ENCODE assay signal across 19 mouse cellular contexts in the genomic region with DNA sequence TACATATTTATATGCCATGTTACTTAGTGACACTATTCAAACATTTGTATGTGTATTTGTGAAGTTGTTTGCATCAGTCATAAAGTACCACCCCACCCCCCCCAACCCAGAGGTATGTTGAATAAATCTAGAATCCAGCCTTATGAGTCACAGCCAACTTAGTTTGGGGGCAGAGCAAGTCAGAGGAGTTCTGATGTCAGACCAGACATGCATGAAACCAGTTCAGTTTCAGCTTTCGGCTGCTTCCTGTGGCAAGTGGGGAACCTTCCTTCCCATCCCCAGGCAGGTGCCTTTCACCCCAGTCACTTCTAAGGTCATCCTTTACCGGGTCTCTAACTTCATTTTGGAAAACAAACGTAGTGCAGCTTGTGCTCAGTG. TPM values are rescaled to one million over a fixed set of nuclear protein-coding genes. Genes with fewer than 3 reads are reported as not detected.
DNase-seq lines count a peak whose midpoint lies in the region; ATAC-seq and TF ChIP-seq lines count a peak whose summit lies in the region.
"Had no signal": no experiment of that assay in that cellular context is flagged by ENCODE, and none has a peak within 500 bp of the region (broad histone marks: within the 10 kb centered on the region; RNA-seq: fewer than 3 reads in every experiment).

No protein-coding gene starts in this region.

- no peak for TF ChIP-seq RAD21 in CH12.LX (IDR thresholded peaks at IDR 0.05; ENCODE audit: low read depth, low read length)

- no peak overlapping the region for H3K4me3 ChIP-seq in hindbrain, embryonic 11.5 days (ENCODE audit: low read depth, low read length)
- no peak overlapping the region for H3K4me3 ChIP-seq in hindbrain, embryonic 13.5 days
- no peak overlapping the region for H3K4me3 ChIP-seq in CH12.LX (replicated peaks in 1 of 3; ENCODE audit: low read depth in 2 of 3, low read length in 2 of 3, poor library complexity in 1 of 3)
- H3K4me3 ChIP-seq in stomach, embryonic 16.5 days (replicated peaks; ENCODE audit: low read length), result no peak overlapping the region
- no peak overlapping the region for H3K4me3 ChIP-seq in liver, embryonic 12.5 days
- H3K4me3 ChIP-seq: embryonic facial prominence, embryonic 13.5 days; heart, embryonic 10.5 days; limb, embryonic 10.5 days had no signal

- TF ChIP-seq CTCF in CH12.LX (conservative IDR thresholded peaks at IDR 0.05 in 1 of 2, IDR thresholded peaks at IDR 0.05 in 1 of 2; ENCODE audit: low read depth in 2 of 2, low read length in 2 of 2), result no peak

- in situ Hi-C loops in CH12.LX (cut with MboI; ENCODE audit: low pct_ligation_motif_present, low pct_unique_long_range_greater_than_20kb, low sequenced_read_pairs), result no loop called here

- H3K79me2 ChIP-seq in CH12.LX (replicated peaks; ENCODE audit: control insufficient read depth, extremely low read depth, insufficient read depth, poor library complexity, severe bottlenecking), result no peaks in the 10 kb centered on the region

- no peak for ATAC-seq in hindbrain, embryonic 11.5 days (ENCODE audit: low FRiP score)
- no peak for ATAC-seq in hindbrain, embryonic 13.5 days (ENCODE audit: low FRiP score)
- no peak for ATAC-seq in stomach, embryonic 16.5 days (ENCODE audit: insufficient read depth, low FRiP score)
- ATAC-seq in liver, embryonic 12.5 days, result no peak
- ATAC-seq: forebrain, embryonic 14.5 days; inflammation-experienced regulatory T-cells, adult 6 months had no signal

- no peaks in the 10 kb centered on the region; the same call in 1 of the 2 replicates for H3K27me3 ChIP-seq in hindbrain, embryonic 11.5 days (ENCODE audit: control insufficient read depth, insufficient read depth, low read length)
- no peaks in the 10 kb centered on the region for H3K27me3 ChIP-seq in hindbrain, embryonic 13.5 days
- H3K27me3 ChIP-seq in CH12.LX (replicated peaks), result no peaks in the 10 kb centered on the region
- no peaks in the 10 kb centered on the region for H3K27me3 ChIP-seq in stomach, embryonic 16.5 days (ENCODE audit: control insufficient read depth, insufficient read depth, low read length)
- peaks cover 26% of the 10 kb centered on the region for H3K27me3 ChIP-seq in liver, embryonic 12.5 days (replicated peaks)
- H3K27me3 ChIP-seq: embryonic facial prominence, embryonic 13.5 days had no signal

- H3K27ac ChIP-seq in hindbrain, embryonic 11.5 days (ENCODE audit: low read depth, low read length), result no peak overlapping the region
- H3K27ac ChIP-seq in hindbrain, embryonic 13.5 days, result no peak overlapping the region
- no peak overlapping the region for H3K27ac ChIP-seq in CH12.LX (ENCODE audit: insufficient read depth, low read depth)
- peak overlapping the region; percentile 23; the same call in 1 of the 2 replicates for H3K27ac ChIP-seq in stomach, embryonic 16.5 days (ENCODE audit: low read length)
- no peak overlapping the region for H3K27ac ChIP-seq in liver, embryonic 12.5 days
- H3K27ac ChIP-seq: heart, embryonic 10.5 days; limb, embryonic 10.5 days had no signal

- H3K9me3 ChIP-seq in hindbrain, embryonic 11.5 days (ENCODE audit: control insufficient read depth, low read length), result no peaks in the 10 kb centered on the region
- H3K9me3 ChIP-seq in hindbrain, embryonic 13.5 days, result no peaks in the 10 kb centered on the region
- H3K9me3 ChIP-seq in CH12.LX (replicated peaks; ENCODE audit: low read length), result peaks cover 14% of the 10 kb centered on the region
- H3K9me3 ChIP-seq in stomach, embryonic 16.5 days (replicated peaks; ENCODE audit: control insufficient read depth, low read length), result no peaks in the 10 kb centered on the region
- no peaks in the 10 kb centered on the region for H3K9me3 ChIP-seq in liver, embryonic 12.5 days (replicated peaks)
- H3K9me3 ChIP-seq: embryonic facial prominence, embryonic 13.5 days; heart, embryonic 10.5 days; limb, embryonic 10.5 days had no signal

- dilution Hi-C loops in CH12.LX (cut with MboI; ENCODE audit: extremely low pct_ligation_motif_present, extremely low pct_unique_long_range_greater_than_20kb, low sequenced_read_pairs), result no loop called here

- H3K9ac ChIP-seq in hindbrain, embryonic 11.5 days (ENCODE audit: low read depth, low read length), result no peak overlapping the region
- no peak overlapping the region for H3K9ac ChIP-seq in hindbrain, embryonic 13.5 days
- no peak overlapping the region for H3K9ac ChIP-seq in CH12.LX (ENCODE audit: insufficient read depth, low read depth)
- no peak overlapping the region for H3K9ac ChIP-seq in stomach, embryonic 16.5 days (ENCODE audit: low read length)
- no peak overlapping the region for H3K9ac ChIP-seq in liver, embryonic 12.5 days
- H3K9ac ChIP-seq: embryonic facial prominence, embryonic 13.5 days had no signal

- peak; percentile 25; the same call in 1 of the 2 replicates for TF ChIP-seq EP300 in CH12.LX (IDR thresholded peaks at IDR 0.05; ENCODE audit: low read length)

- DNase-seq in hindbrain, embryonic 11.5 days (ENCODE audit: low spot score), result peak; percentile 27
- peak; percentile 51 for DNase-seq in CH12.LX (ENCODE audit: extremely low read depth)
- peak; percentile 50 for DNase-seq in brain, adult 2 months (ENCODE audit: low read depth, low spot score)
- no peak for DNase-seq in right cerebral cortex, postnatal 4 days
- DNase-seq: adrenal gland, postnatal 14 days; cerebellum, adult 9-10 months; heart, postnatal 4 days; kidney, adult 18-20 months; liver; lung, postnatal 4 days; thymus, postnatal 14 days had no signal

- no peak overlapping the region for H3K4me2 ChIP-seq in hindbrain, embryonic 11.5 days (replicated peaks; ENCODE audit: low read depth, low read length)
- no peak overlapping the region for H3K4me2 ChIP-seq in hindbrain, embryonic 13.5 days
- no peak overlapping the region for H3K4me2 ChIP-seq in CH12.LX (ENCODE audit: insufficient read depth, low read depth, poor library complexity, severe bottlenecking)
- no peak overlapping the region for H3K4me2 ChIP-seq in stomach, embryonic 16.5 days (ENCODE audit: low read depth, low read length)
- H3K4me2 ChIP-seq in liver, embryonic 12.5 days, result no peak overlapping the region
- H3K4me2 ChIP-seq: embryonic facial prominence, embryonic 13.5 days had no signal

- 61% methylated on average over 3 of the region's 3 CpGs for WGBS in hindbrain, embryonic 11.5 days
- 48% methylated on average over 3 of the region's 3 CpGs for WGBS in hindbrain, embryonic 13.5 days
- 41% methylated on average over 3 of the region's 3 CpGs for WGBS in stomach, embryonic 16.5 days
- WGBS in liver, embryonic 12.5 days (ENCODE audit: insufficient replicate concordance), result 57% methylated on average over 3 of the region's 3 CpGs

- peaks cover 36% of the 10 kb centered on the region for H3K4me1 ChIP-seq in hindbrain, embryonic 11.5 days (replicated peaks; ENCODE audit: control insufficient read depth, insufficient read depth, low read length)
- H3K4me1 ChIP-seq in hindbrain, embryonic 13.5 days (replicated peaks), result peaks cover 52% of the 10 kb centered on the region
- peaks cover 0 to 58% of the 10 kb centered on the region in 2 experiments; a peak in 3 of 4 replicates for H3K4me1 ChIP-seq in CH12.LX (ENCODE audit: control insufficient read depth in 1 of 2, insufficient read depth in 2 of 2)
- H3K4me1 ChIP-seq in stomach, embryonic 16.5 days (ENCODE audit: control insufficient read depth, insufficient read depth, low read length), result peaks cover 48% of the 10 kb centered on the region
- H3K4me1 ChIP-seq in liver, embryonic 12.5 days, result peaks cover 32% of the 10 kb centered on the region

- H3K36me3 ChIP-seq in hindbrain, embryonic 11.5 days (ENCODE audit: control insufficient read depth, insufficient read depth, low read length), result peaks cover 16% of the 10 kb centered on the region
- H3K36me3 ChIP-seq in hindbrain, embryonic 13.5 days, result peaks cover 77% of the 10 kb centered on the region
- peaks cover 56 to 82% of the 10 kb centered on the region in 2 experiments for H3K36me3 ChIP-seq in CH12.LX (replicated peaks in 1 of 2; ENCODE audit: control insufficient read depth in 1 of 2, insufficient read depth in 1 of 2, low read length in 1 of 2)
- H3K36me3 ChIP-seq in stomach, embryonic 16.5 days (ENCODE audit: control insufficient read depth, insufficient read depth, low read length), result peaks cover 19% of the 10 kb centered on the region
- peaks cover 93% of the 10 kb centered on the region for H3K36me3 ChIP-seq in liver, embryonic 12.5 days

- TF ChIP-seq POLR2A in CH12.LX (IDR thresholded peaks at IDR 0.05; ENCODE audit: low read depth, low read length), result no peak

TF ChIP-seq in CH12.LX, 34 proteins besides CTCF, POLR2A, EP300 and RAD21 (continues in another document):
- TF ChIP-seq POLR2AphosphoS2 (IDR thresholded peaks at IDR 0.05; ENCODE audit: low read depth, low read length), result no peak
- TF ChIP-seq JUN (IDR thresholded peaks at IDR 0.05; ENCODE audit: insufficient read depth, low read depth, low read length), result no peak
- no peak for TF ChIP-seq MYC (IDR thresholded peaks at IDR 0.05; ENCODE audit: low read depth, low read length)

RNA-seq across cellular contexts. Expression of a gene that starts 8.0 kb away (rescaled TPM):
- 14.5 and 17.7 TPM in 2 replicates for polyA plus RNA-seq in hindbrain, embryonic 11.5 days (2014; fragmentation: Nextera tagmentation; extraction: Ambion mirVana)
- 17.7 and 18.0 TPM in 2 replicates for polyA plus RNA-seq in hindbrain, embryonic 13.5 days (2015; fragmentation: Nextera tagmentation; extraction: Ambion mirVana)
- total RNA-seq in CH12.LX (2012; rRNA removed) (9.8 and 10.5 TPM in 2 replicates), CH12.LX (2014; rRNA removed) (7.1 and 7.2 TPM in 2 replicates)
- polyA plus RNA-seq in CH12.LX (2012; ENCODE audit: insufficient read length, low read depth), result 12.2 and 12.3 TPM in 2 replicates
- polyA plus RNA-seq in stomach, embryonic 16.5 days (2015; fragmentation: Nextera tagmentation; extraction: Ambion mirVana), result 4.6 and 5.0 TPM in 2 replicates
- polyA plus RNA-seq in liver, embryonic 12.5 days (2016; fragmentation: Nextera tagmentation; extraction: Ambion mirVana), result 1.9 TPM in 2 replicates

RNA-seq across cellular contexts. Expression of a gene that starts 42.6 kb away (rescaled TPM):
- polyA plus RNA-seq in hindbrain, embryonic 11.5 days (2014; fragmentation: Nextera tagmentation; extraction: Ambion mirVana), result 26.1 and 34.6 TPM in 2 replicates
- polyA plus RNA-seq in hindbrain, embryonic 13.5 days (2015; fragmentation: Nextera tagmentation; extraction: Ambion mirVana), result 34.0 and 42.7 TPM in 2 replicates
- total RNA-seq in CH12.LX (2012; rRNA removed), result 9.0 and 10.1 TPM in 2 replicates
- 7.9 and 10.6 TPM in 2 replicates for total RNA-seq in CH12.LX (2014; rRNA removed)
- 15.7 and 21.7 TPM in 2 replicates for polyA plus RNA-seq in CH12.LX (2012; ENCODE audit: insufficient read length, low read depth)
- 19.8 and 22.5 TPM in 2 replicates for polyA plus RNA-seq in stomach, embryonic 16.5 days (2015; fragmentation: Nextera tagmentation; extraction: Ambion mirVana)
- 10.3 and 10.8 TPM in 2 replicates for polyA plus RNA-seq in liver, embryonic 12.5 days (2016; fragmentation: Nextera tagmentation; extraction: Ambion mirVana)

RNA-seq across cellular contexts. Expression of a gene that starts 57.7 kb away (rescaled TPM):
- 300 and 304 TPM in 2 replicates for polyA plus RNA-seq in hindbrain, embryonic 11.5 days (2014; fragmentation: Nextera tagmentation; extraction: Ambion mirVana)
- polyA plus RNA-seq in hindbrain, embryonic 13.5 days (2015; fragmentation: Nextera tagmentation; extraction: Ambion mirVana), result 513 and 532 TPM in 2 replicates
- 29.0 and 32.7 TPM in 2 replicates for total RNA-seq in CH12.LX (2012; rRNA removed)
- 33.0 and 39.1 TPM in 2 replicates for total RNA-seq in CH12.LX (2014; rRNA removed)
- polyA plus RNA-seq in CH12.LX (2012; ENCODE audit: insufficient read length, low read depth), result 97.5 and 102 TPM in 2 replicates
- polyA plus RNA-seq in stomach, embryonic 16.5 days (2015; fragmentation: Nextera tagmentation; extraction: Ambion mirVana), result 132 and 139 TPM in 2 replicates
- polyA plus RNA-seq in liver, embryonic 12.5 days (2016; fragmentation: Nextera tagmentation; extraction: Ambion mirVana), result 83.1 and 84.6 TPM in 2 replicates
